Mouse (Mus musculus) spleen, postnatal 10 days (tissue): ENCODE data around the gene Pef1.

Experiments
- DNase-seq, 2 experiments: peaks; one replicate each; pipeline ENCODE4 v3.0.0; 2021 to 2022; ENCODE audit warnings: low spot score in 2 of 2

Pef1 gene

GRCm38 (mm10) chr4:130102111-130102651 lies at the start of gene Pef1:
Gene Pef1, plus strand, starts transcription at chr4:130102558.
- DNase-seq: no peak

GRCm38 (mm10) chr4:130053111-130053510 lies 49.2 kb upstream of the Pef1 start:
- no peak for DNase-seq

- no peak for DNase-seq
These were observed 47.6 kb upstream of the Pef1 start for GRCm38 (mm10) chr4:130054727-130055126.

DNA sequence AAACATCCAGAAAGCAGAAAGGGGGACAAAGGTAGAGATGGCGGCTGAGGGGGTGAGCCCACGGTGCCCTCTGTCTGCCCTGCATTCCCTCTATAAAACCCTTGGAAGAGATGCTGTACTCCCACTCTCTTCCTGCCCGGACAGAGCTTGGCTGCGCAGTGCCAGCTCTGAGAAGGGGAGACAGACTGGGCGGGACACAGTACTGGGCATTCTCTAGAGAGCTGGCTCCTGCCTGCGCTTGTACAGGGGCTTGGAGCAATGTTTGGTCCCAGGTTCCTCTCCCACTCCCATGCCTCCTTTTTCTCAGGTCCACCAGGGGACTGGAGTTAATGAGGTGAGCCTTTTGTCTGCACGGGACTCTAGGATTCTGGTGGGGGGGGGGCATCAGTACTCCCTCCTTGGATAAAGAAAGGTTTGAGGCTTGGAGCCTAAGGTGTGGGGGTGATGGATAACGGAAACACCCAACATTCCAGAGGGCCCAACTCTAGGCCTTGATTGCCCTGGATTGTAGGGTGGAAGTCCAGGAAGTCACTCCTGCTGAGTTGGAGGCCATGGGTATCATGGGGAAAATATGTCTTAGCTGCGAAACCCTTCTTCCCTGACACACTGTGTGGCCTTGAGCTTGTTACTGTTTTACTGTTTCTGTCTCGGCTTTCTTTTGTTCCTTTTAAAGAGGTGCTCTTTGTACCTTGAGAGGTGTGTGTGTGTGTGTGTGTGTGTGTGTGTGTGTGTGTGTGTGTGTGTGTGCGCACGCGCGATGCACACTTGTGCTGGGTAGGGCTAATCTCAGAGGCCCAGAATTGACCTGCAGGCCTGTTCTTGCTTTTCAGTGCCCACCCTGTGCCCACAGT lies 47.0 kb upstream of the Pef1 start:
- no peak for DNase-seq

DNA sequence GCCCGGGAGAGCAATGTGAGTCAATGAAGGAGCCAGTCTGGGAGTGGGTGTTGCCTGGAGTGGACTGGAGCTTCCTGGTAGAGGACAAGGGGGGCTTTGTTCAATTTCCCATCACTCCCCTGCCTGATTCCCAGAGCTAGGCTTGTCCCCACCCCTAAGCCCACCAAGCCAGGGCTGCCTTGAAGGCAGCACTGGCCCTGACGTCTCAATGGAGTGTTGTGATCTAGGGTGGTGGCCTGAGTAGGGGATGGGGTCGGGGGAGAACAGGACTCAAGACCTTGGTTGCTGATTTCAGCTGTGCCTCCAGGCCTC lies 46.4 kb upstream of the Pef1 start:
- no peak for DNase-seq

DNA sequence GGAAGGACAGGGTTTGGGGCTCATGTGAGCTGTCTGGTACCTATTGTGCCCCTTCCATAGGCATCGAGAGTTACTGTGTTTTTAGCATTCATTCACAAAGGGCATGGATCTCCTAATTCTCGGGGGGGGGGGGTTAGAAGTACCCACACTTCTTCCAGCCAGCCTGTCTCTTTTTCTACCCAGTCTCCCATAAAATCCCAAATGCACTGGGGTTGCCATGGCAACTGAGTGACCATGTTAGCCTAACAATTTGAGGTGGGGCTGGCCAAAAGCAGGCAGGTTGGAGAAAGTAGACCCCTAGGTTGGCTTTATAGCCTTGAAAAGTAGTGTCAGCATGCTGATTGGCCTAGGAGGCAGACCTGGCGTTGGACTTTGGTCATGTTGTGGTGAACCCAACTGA lies 45.9 kb upstream of the Pef1 start:
- no peak for DNase-seq

DNA sequence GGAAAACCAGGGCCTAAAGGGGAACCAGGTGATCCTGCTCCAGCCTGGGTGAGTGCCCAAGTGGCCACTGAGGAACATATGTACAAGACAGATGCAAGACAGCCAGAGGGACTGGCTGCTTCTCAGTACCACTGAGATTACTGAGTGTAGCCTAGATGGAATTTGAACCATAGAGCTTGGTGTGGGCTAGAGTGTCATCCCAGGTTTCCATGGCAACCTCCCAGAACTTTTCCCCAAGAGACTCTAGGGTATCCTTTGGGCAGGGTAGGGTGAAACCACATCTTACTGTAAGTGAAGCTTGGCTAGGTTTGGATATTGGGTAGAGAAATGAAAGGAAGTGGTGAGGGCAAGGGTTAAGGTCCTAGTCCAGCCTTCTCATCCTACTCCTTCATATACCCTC lies 41.4 kb upstream of the Pef1 start:
- DNase-seq: no peak

- no peak for DNase-seq
These were observed 39.2 kb upstream of the Pef1 start for GRCm38 (mm10) chr4:130063191-130063590.

DNA sequence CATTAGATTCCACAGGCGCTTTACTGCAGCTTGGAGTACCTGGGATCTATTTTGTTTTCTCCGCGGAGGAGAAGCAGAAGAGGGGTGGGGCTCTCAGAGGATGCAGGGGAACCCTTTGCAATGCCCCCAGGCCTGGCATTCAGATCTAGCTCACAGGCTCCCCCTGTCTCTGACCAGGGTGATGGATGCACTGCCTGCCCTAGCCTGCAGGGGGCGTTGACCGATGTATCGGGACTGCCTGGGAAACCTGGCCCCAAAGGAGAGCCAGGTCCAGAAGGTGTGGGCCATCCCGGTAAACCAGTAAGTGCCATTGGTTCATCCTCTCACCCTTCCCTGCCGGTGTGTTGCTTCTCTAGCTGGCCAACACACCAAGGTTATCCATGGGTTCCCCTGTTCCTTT lies 35.5 kb upstream of the Pef1 start:
- DNase-seq: peak in 1 of 2 experiments; percentile 53

DNA sequence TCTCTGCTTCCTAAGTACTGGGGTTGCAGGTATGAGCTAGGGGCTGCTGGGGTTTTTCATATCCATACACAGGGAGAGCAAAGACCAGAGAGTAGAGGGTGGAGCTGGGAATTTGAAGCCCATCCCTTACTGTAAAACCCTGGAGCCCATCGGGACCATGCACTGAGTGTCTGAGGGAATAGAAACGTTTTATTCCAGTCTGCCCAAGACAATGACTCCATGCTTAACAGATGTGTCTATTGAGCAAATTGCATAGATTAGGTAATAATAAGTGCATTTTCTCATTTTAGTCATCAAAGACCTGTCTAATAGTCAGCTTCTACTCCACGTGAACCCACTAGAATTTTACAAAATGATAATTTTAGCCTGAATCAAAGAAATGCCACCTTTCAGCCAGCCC lies 31.8 kb upstream of the Pef1 start:
- no peak for DNase-seq

GRCm38 (mm10) chr4:130071758-130072157 lies 30.6 kb upstream of the Pef1 start:
- no peak for DNase-seq

DNA sequence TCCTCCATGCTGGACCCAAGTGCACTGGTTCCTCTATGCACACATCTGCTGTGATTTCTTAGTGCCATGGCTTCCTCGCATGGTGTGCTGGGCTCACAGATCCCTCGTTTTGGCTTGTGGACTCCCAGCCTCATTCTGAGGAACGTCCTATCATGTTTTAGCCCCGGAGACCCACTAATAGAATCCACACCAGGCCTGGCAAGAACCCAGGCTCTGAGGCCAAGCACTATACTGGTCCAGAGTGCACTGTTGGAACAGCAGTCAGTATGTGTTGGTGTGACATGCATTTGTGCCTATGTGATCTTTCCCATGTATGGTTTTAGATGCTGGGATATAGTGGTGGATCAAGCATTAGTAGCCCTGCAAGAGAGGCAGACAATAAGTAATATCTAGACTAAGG lies 29.0 kb upstream of the Pef1 start:
- no peak for DNase-seq

DNA sequence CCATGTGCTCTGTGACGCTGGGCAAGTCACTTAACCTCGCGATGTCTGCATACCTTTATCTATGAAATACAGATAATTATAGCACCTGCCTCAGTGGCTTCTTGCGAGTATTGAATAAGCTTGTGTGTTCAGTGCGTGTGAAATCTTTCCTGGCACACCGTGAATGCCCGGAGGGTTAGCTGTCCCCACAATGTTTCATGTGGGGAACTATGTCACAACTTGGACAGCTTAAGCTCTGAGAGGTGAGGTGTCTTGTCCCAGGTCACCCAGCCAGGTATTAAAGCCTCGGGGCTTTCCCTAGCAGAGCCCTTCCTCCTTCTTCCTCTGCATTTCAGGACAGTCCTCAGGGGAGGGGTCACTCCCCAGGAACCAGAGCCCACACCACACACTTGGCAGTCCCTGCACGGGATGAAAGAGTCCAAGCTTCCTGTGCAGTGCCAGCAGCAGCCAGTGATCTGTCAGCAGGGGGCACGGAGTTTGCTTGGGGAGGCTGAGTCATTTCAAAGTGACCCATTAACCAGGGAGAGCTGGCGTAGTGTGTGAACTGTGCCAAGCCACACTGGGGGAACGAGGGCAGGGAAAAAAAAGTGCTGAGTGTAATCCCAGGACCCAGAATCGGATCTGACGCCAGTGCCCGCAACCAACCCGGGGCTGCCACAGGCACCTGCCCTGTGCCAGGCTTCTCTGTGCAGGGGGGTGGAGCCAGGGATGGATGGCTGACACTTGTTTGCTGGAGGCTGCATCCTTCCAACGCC lies 27.4 kb upstream of the Pef1 start:
- DNase-seq: no peak

DNA sequence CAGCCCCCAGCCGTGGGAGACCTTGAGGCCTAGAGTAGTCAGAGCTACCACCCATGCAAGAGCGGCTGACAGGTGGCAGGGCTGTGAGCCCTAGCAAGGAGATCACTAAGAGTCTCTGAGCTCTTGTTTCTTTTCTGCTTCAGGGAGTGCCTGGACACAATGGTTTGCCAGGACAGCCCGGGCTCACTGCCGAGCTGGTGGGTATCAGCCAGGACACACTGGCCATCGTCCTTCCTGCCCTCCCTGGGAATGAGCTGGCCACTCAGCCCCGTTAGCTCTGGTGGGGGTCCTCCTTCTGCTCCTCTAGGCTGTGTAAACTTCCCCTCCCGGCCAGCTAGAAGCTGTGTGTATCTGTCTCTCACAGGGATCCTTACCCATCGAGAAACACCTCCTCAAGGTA lies 25.5 kb upstream of the Pef1 start:
- no peak for DNase-seq

- no peak for DNase-seq
These were observed 23.4 kb upstream of the Pef1 start for GRCm38 (mm10) chr4:130078816-130079485.

GRCm38 (mm10) chr4:130079521-130079920 lies 22.8 kb upstream of the Pef1 start:
- no peak for DNase-seq

DNA sequence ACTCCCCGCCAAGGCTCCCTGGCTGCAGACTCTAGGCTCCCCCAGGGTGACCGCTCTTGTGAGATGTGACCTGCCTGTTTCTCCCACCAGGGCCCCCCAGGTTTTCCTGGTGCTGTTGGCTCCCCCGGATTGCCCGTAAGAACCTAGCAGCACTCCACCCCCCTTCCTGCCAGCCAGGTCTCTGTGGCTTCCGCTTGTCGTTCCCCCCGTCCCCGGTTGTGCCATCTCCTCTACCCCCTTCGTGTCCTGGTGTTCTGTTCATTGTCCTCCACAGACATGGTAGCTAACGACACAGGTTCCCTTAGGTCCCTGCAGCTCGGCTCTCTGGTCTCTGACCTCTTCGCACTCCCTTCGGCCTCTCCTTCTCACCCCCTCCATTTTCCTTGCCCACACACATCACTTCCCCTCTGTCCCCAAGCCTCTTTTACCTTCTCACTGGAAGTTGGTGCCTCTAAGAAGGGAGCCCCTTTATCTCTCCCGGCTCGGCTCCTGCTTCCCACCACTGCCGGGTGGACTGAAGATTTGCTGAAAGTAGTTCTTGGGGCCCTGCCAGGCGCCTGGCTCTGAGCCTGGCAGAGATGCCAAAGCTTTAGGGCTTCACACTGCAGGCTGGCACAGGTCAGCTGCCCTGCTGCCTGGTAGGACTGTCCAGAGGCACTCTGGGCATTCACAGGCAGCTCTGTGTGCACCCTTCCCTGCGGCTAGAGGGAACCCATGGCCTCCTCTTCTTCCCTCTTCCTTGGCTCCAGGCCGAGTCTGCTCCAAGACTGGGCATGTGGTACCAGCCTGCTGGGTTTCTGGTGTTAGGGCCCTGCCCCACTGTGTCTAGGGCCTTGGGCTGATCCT lies 20.8 kb upstream of the Pef1 start:
- no peak for DNase-seq

- no peak for DNase-seq
These were observed 20.1 kb upstream of the Pef1 start for GRCm38 (mm10) chr4:130082211-130082610.

GRCm38 (mm10) chr4:130084331-130084945 lies 17.9 kb upstream of the Pef1 start:
- no peak for DNase-seq

DNA sequence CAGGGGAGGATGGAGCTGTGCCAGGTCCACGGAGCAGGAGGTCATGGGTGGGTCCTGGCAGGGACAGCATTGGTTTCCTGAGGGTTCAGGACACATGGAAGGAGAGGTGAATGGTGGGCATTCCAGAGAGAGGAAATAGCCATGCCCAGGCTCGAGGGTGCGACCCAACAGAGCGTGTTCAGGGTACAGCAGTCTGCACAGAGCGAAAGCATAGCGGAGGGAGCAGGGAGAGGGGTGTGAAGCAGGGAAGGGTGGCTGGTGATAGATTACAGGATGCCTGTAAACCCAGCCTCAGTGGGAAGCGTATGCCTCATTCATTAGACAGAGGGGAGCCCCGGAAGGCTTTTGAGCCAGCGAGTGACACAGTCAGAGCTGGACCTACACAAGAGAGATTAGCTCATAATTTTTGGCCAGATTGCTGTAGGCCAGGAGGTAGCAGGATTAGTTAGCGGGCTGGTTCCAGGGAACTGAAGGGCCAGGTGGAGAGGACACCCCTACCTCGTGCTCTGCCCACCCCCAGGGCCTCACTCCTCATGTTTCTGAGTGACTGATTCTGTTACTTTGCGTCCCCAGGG lies 17.0 kb upstream of the Pef1 start:
- DNase-seq: no peak

- DNase-seq: peak; percentile 91
These were observed 15.1 kb upstream of the Pef1 start for GRCm38 (mm10) chr4:130087293-130087692.
